Mouse (Mus musculus): ENCODE measurements around the gene Gm49337.
"Not testable (repeated sequence)": the region's sequence is repeated elsewhere in the genome, so short reads cannot be mapped to it uniquely, and the experiment has no call there.

The Gm49337 gene

DNA sequence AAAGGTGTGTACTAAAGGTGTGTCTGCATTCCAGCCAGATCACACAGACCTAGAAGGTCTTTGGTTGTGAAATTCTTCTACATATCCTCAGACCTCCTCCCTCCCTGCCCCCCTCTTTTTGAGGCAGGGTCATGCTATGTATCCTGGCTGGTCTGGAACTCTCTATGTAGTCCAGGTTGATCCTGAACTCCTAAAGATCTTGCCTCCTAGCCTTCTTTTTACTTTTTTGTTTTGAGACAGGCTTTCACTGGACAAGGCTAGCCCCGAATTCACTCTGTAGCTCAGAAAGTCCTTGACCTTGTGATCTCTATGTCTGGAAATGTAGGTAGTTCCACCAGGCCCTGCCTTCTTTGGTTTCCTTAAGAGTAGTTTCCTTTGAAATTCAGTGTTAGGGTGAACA lies 35.7 kb downstream of the Gm49337 start:
- no peak for DNase-seq (ENCODE audit: low spot score)

DNA sequence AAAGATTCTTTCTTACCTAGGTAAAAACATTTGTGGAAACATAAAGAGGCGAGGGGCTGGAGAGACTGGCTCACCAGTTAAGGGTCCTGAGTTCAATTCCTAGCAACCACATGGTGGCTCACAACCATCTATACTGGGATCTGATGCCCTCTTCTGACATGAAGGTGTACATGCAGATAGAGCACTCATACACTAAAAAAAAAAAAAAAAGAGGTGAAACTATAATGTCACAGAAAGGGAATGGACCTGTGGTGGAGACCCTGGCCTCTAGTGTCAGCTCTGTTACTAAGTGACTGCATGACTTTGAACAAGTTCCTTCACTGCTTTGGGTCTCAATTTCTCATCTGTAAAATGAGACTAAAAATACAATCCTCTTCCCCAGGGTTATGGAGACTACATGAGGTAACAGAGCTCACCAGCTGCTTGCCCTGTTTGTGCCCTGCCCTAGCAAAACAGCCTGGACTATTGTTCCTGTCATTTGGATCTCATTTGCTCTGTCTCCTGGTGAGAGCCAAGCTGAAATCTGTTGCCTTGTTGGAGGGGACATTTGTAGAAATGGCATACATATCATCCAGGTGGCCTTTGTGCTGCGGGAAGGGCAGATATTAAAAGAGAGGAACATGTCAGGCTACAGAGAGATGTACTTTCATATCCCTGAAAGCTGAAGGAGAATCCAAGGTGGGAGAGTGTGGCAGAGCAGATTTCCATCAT lies 42.9 kb downstream of the Gm49337 start:
- DNase-seq (ENCODE audit: low spot score): no peak

DNA sequence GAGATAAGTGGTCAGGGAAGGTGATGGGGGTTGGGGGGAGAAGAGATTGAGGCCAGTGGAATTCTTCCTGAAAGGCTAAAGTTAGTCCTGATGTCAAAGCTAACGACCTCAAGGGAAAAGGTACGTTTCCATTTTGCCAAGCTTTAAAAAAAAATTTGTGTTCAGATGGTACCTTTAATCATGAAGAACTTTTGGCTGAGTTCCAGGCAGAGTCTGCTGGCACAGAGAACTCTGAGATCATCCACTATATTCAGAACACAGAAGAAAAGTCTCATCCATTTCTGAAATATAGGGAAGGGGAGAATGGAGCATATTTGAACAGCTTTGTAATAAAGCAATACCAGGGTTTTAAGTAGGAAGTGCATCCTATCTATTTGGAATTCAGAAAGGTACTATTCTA lies 43.9 kb downstream of the Gm49337 start:
- DNase-seq (ENCODE audit: low spot score): peak; percentile 53

DNA sequence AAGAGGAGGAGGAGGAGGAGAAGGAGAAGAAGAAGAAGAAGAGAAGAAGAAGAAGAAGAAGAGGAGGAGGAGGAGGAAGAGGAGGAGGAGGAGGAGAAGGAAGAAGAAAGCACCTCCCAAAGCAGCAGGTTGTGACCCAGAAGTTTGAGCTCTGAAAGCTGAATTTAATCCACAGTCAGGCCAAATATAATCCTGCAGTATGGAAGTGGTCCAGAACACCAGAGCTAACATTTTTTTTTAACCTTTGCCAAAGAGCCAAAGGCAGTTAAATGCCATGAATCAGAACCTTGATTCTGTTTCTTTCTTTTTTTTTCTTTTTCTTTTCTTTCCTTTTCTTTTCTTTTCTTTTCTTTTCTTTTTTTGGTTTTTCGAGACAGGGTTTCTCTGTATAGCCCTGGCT lies 44.5 kb downstream of the Gm49337 start:
- not testable (repeated sequence) for DNase-seq (ENCODE audit: low spot score)

DNA sequence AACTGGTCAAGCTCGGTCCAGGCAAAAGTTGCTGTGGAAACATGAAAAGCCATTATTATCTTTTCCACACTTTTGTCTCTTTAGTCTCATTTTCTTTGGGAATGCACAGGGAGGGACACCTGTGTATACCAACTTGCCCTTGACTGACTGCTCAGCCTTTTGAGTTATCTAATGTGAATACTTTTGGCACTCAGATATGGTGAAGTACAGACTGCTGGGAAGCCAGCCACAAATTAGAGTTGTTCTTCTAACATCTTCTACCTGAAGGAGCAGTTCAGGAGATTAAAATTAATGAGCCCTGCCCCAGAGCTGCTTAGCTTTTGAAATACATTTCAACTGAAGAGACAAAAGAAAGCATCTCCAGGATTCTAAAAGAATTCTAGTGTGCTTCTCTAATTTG lies 45.9 kb downstream of the Gm49337 start:
- DNase-seq (ENCODE audit: low spot score): no peak

DNA sequence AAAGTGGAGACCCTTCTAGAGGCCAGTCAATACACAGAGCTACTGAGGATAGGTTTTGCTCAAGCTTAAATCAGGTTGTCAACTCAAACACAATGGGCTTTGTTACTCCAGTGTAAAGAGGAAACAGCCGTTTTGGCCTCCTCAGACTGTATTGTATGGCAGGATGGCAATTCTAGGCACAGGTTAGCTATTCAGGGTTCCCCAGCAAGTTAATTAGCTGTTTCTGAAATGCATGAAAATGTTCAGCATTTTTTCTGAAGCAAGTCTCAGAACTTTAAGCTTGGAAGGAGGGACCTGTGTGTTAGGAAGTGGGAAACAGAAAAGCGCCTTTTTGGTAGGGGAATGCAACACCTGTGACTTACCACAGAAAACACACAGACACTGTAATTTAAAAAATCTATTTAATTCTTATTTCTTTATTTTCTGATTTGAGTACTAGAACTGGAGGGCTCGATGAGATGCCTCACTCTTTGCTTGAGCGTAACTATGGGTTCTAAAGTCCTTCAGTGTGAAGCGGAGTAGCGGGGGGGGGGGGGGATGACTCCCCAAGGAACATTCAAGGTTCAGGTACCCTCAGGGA lies 47.0 kb downstream of the Gm49337 start:
- no peak for DNase-seq (ENCODE audit: low spot score)

DNA sequence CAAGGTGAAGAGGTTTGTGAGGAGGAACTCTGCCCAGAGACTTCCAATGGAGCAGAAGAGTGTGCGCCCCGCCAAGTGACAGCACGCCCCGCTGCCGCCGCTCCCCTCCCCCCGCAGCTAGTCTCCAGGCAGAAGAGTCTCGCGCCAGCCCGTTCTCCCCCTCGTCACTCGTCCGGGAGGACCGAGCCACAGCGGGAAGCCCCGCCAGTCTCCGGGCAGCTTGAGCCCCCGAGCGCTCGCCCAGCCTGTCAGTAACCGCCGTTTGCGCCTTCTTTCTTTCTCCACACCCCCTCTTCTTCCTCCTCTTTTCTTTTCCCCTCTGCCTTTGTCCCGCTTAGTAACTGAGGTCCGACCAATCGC lies 47.6 kb downstream of the Gm49337 start:
- no peak for DNase-seq (ENCODE audit: low spot score)

DNA sequence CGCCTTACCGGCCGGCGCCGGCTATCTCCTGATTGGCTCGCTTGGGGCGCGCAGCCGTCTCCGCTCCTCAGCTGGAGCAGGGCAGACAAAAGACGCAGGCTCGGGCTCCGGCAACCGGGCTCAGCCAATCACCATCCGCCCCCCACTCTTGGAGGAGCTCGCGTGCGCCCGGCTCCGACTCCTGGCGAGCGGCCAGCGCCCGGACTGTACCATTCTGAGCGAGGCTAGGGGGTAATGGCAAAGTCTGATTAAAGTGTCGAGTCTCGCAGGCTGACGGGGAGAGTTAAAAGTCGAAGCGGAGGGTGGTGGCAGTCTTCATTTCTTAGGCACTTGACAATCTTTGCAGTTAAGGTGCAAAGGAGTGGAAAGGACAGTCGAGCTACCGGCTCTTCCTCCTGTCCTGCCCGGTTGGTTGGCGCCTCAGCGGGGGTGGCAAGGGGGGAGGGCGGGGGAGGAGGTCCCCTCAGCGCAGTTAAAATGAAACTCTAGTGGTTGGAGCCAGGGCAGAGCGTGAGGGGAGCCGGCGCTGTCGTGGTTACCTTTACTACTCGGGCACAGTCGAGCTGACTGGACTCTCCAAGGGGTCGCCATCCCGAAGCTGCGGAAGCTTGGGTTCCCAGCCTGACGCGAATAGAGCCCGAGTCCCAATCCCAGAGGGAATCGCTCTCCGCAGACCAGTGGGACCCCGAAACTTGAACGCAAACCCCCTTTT lies 48.1 kb downstream of the Gm49337 start, which contains the start of gene Pik3r3:
Pik3r3 (plus strand) TSS at position 479 of the 712 bp plus-strand sequence.
- DNase-seq (ENCODE audit: low spot score): peak; percentile 95

DNA sequence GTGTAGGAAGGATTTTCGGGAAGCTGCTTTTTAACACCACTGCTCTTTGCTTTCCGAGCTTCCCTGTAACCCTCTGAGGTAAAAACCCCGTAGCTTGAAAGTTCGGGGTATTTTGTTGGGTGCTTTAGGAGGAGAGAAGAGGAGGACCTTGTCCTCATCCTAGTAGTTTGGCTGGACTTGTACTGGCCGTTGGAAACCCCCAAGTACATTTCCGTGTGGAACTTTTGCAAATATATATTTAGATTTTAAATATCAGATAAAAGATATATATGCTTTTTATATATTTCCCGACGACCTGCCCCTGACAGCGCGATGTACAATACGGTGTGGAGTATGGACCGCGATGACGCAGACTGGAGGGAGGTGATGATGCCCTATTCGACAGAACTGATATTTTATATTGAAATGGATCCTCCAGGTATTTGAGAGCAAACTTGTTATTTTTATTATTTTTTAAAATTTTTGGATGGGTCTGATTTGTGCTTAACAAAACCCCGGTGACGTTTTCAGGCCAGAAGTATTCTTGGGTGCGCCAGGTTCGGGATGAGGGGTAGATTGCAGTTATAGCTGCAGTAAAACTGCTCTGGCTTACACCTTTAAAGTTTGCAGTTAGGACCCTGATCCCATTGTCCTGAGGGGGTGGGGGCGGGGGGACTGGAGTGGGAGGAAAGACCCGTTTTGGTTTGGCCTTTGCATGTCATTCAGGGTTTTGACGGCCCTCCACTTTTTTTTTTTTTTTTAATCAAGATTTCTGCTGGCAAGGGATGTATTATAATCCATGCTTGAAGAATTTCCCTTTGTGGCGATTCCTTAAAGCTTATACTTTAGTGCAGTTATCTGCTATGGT lies 49.0 kb downstream of the Gm49337 start:
- DNase-seq (ENCODE audit: low spot score): no peak

DNA sequence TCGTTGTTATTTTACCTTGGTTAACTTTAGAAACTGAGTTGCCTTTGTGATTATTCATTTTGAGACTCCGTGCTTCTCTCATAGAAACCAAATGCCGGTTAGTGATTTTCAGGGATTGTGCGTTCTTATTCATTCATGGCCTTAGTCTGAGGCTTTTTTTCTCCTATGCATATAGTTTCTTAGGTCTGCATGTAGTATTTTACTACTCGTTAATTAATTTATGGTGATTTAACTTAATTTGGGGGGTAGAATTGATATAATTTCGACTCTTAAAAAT lies 49.6 kb downstream of the Gm49337 start:
- no peak for DNase-seq (ENCODE audit: low spot score)

DNA sequence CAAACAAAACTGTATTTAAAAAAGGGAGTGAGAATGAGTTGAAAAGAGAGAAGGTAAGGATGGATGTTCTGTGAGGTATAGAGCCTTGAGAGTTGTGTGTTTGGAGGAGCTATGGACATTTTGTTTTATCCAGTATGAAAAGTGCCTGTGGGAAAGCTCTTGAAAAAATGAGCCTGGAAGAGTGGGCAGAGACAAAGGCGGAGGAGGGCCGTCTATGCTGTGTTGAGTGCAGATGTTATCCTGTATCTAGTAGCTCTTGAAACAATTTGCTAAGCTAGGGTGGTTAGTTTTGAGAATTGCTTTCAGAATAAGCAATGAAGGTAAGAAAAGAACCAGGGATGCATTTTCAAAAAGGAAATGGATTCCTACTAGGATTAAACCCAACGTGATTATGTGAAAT lies 70.2 kb downstream of the Gm49337 start:
- no peak for DNase-seq (ENCODE audit: low spot score)

DNA sequence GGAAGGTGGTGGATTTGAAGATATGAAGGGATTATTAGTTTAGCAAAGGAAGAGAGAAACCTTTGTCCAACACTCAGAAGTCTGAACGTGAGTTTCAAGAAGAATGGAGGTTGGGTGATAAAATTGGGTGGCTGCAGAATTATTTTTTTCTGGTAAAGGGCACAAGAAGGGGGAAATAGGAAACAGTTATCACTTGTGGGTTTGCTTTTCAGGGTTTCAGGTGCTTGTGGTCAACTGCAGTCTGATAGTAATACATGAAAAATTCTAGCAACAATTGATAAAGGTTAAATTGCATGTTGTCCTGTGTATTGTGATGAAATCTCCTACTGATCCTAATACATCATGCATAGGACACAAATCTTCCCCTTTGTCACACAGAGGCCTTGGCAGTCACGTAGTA lies 71.1 kb downstream of the Gm49337 start:
- no peak for DNase-seq (ENCODE audit: low spot score)

DNA sequence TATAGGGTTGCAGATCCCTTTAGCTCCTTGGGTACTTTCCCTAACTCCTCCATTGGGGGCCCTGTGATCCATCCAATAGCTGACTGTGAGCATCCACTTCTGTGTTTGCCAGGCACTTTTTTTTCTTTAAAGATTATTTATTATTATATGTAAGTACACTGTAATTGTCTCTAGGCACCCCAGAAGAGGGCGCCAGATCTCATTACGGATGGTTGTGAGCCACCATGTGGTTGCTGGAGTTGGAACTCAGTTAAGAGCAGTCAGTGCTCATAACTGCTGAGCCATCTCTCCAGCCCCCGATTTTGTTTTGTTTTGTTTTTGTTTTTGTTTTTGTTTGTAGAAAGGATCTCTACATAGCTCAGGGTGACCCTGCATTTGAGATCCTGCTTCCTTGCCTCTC lies 72.7 kb downstream of the Gm49337 start:
- not testable (repeated sequence) for DNase-seq (ENCODE audit: low spot score)

DNA sequence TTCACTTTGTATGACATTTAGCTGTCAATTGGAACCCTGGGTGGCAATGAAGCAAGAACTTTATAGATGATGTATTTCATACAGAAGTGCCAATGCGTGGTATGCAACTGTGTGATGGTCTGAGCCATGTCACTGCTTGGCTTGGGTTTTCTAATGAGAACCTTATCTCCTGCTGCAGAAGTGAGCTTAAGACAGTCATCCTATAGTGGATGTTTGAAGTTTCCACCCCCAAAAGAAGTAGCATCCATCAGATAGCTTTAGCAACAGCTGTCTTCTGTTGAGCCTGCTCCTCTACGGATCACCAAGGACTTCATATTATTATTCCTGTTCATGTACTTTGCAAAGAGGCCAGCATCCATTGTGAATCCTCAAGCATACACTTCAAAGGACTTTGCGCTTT lies 76.8 kb downstream of the Gm49337 start:
- no peak for DNase-seq (ENCODE audit: low spot score)

DNA sequence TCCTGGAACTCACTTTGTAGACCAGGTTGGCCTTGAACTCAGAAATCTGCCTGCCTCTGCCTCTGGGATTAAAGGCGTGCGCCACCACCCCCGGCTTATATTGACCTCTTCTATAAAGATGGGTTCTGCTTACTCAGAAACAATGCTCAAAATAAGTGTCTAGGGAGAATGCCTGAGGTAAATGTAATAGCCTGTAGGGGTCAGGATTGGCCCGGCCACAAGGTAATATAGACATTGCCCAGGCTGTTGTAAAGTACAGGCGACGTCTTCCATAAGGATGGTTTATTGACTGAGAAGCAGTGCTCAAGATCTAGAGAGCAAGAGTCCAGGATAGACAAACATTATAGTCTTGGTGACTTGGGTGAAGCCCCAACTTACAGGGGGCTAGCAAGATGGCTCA lies 95.0 kb downstream of the Gm49337 start:
- no peak for DNase-seq (ENCODE audit: low spot score)

DNA sequence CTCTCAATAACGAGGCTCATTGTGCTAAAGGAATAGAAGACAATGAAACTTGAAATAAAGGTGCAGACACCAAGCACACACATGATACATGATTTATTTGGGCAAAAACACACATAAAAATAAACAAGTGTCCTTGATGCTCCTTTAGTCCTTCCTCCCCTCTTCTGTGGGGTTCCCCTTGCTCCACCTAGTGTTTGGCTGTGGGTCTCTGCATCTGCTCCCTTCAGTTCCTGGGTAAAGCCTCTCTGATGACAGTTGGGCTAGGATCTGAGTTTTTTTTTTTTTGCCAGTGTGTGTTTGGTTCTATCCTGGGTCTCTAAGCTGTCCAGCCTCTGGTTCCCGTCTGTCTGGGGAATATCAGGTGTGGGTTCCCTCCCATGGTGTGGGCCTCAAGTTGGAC lies 109.0 kb downstream of the Gm49337 start:
- DNase-seq (ENCODE audit: low spot score): no peak

DNA sequence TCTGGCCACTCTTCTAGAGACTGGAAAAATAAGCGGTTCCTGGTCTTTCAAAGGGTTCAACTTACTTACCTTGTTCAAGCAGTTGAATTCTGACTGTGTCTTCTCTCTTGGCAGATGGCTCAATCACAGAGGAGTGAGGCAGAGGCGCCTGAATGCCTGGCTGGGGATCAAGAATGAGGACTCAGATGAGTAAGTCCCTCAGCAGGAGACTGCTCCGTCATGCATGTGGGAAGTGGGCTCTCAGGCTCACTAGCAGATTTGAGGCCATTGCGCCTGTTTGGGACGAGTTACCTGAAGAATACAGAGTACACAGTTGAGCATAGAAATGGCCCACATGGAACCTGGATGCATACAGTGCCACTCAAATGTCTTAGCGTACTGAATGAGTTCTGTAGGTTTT lies 118.4 kb downstream of the Gm49337 start:
- no peak for DNase-seq (ENCODE audit: low spot score)

DNA sequence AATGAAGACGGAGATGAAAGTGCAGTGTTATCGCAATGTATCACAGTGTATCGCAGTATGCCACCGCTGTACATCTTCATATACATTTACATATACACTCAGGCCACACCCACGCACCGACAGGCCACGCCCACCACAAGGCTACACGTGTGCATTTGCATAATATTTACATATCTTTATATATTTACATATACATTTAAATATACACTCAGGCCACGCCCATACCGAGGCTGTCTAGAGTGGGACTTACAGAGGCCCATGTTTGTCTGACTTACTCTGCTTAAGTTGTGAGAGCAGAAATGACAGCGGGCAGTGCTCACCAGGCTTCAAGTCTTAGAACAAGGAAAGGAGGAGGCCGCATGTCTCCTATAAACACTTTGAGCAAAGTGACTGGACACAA lies 120.1 kb downstream of the Gm49337 start:
- no peak for DNase-seq (ENCODE audit: low spot score)

DNA sequence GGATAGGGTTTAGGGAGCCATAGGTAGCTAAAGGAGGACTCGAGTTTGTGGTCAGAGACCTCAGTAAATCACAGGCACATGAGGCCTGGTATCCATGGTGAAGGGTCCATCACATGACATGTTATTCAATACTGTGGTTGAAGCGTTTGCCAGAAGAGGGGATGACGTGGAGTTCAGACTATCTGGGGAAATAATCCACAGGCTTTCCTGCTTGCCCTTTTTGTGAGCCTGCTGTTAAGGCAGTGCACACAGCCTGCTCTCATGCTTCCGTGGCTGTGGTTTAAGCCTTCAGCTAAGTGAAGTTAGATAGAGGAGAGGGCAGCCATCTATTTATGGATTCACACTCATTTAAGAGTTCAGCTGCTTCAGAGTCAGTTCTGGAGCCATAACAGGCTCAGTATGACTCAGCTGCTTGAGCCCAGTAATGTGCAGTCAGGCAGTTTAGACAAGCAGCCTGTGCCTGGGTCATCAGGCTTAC lies 127.7 kb downstream of the Gm49337 start:
- DNase-seq (ENCODE audit: low spot score): peak; percentile 23

DNA sequence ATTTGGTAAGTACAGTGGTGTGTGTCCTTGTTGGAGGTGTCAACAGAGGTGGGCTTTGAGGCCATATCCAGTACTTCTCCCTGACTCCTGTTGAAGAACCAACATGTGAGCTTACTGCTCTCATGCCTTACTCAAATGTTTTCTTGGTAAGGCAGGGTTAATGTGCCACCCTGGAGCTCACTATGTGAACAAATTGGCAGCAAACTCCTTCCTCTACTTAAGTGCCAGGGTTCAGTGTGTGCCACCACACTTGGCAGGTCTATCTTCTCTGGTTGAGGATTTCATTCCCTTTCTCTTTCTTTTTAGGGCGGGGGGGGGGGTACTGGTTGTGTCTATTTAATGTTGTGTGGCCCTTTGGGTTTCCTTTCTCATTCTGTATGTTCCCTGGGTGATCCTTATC lies 131.4 kb downstream of the Gm49337 start:
- DNase-seq (ENCODE audit: low spot score): no peak

DNA sequence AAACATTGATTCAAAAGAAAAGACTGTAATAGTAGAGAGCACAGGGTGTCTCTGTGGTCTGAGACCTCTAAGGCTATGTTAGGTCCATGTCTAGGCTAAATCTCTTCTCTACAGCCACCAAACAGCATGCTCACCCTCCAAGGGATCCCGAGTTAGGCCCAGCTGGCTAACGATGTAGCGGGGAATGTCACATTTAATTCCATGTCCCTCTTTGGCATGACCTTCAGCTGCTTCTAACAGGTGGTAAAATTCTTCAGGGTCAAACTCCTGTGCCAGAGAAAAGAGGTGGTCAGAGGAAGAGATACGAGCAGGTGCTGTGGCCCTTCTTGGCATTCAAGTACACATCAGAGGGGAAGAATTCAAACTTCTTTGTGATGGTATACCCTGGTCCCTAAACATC lies 144.4 kb downstream of the Gm49337 start:
- DNase-seq (ENCODE audit: low spot score): no peak

DNA sequence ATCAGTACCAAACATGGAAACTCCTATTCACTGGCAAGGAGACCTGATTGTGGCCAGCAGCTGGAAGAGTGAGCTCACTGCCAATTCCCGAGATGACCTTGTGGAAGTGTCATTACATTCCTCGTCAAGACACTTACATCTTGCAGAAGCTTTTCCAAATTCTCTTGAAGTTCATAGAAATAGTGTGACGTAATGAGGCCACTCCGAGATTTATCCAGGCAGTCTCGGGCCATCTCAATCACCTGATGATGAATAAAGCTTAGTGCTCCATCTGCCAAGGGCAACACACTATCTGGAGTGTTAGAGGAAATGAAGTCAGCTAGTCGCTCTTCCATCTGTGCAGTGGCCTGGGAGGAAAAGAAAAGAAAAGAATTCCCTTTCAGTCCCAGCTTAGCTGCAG lies 148.9 kb downstream of the Gm49337 start:
- no peak for DNase-seq (ENCODE audit: low spot score)

DNA sequence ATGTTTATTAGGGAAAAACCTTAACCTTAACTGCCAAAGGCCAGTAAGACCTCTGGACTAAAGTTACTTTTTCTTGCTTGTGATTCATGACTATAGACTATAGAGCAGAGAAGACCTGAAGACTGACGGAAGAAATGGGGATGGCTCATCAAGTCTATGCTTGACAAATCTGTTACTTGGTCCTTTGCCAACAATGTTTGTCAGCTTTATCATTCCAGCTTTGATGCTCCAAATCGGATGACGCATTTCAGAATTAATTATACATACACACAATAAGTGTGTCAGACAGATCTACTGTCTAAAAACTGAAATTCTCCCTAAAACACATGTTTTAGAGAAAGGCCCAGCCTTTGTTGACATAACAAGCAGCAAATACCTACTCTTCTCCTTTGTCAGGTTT lies 156.1 kb downstream of the Gm49337 start:
- no peak for DNase-seq (ENCODE audit: low spot score)
